Mouse (Mus musculus) spleen, adult 2 months (tissue): ENCODE measurements around the gene Rrp36. TPM values are rescaled to one million over a fixed set of nuclear protein-coding genes. Genes with fewer than 3 reads are reported as not detected.
A peak's percentile ranks its signal among the peaks of the same experiment; 100 is the strongest.

Experiments
- DNase-seq, 2 experiments: peaks; one replicate each; pipeline versions ENCODE4 v3.0.0 to v3.0.0-alpha.2; 2012 to 2021; ENCODE audit warnings: low spot score in 2 of 2, low read depth in 1 of 2
- H3K27ac ChIP-seq: fragments of 200-500 bp; 2 replicates; pipeline ENCODE4 v1.5.1; 2012; ENCODE audit warnings: low read length, inconsistent platforms; ENCODE audit not compliant: insufficient read depth
- H3K27me3 ChIP-seq: fragments of 200-500 bp; 2 replicates; pipeline ENCODE4 v1.6.1; 2012; ENCODE audit warnings: mild to moderate bottlenecking, moderate library complexity, low read length, inconsistent platforms; ENCODE audit not compliant: control insufficient read depth, insufficient read depth
- H3K36me3 ChIP-seq: fragments of 200-500 bp; 2 replicates; pipeline ENCODE4 v1.6.1; 2012; ENCODE audit warnings: mild to moderate bottlenecking, low read length, inconsistent platforms; ENCODE audit not compliant: control insufficient read depth, insufficient read depth
- H3K4me1 ChIP-seq: fragments of 200-500 bp; 2 replicates; pipeline ENCODE4 v1.6.1; 2011; ENCODE audit warnings: inconsistent platforms; ENCODE audit not compliant: control insufficient read depth, insufficient read depth, insufficient read length
- H3K4me3 ChIP-seq: fragments of 200-500 bp; 2 replicates; pipeline ENCODE4 v1.5.1; 2011; ENCODE audit warnings: mild to moderate bottlenecking, inconsistent platforms; ENCODE audit not compliant: insufficient read depth, insufficient read length; ENCODE audit errors: extremely low read depth
- CTCF ChIP-seq: fragments of 200-500 bp; IDR thresholded peaks from 2 replicates; pipeline ENCODE4 v1.5.1; 2011; ENCODE audit warnings: mild to moderate bottlenecking, inconsistent platforms; ENCODE audit not compliant: insufficient read depth, insufficient read length, insufficient replicate concordance; ENCODE audit errors: extremely low read depth
- POLR2A ChIP-seq: fragments of 200-500 bp; IDR thresholded peaks from 2 replicates; pipeline ENCODE4 v1.6.1; 2011; ENCODE audit warnings: low read depth, low read length, inconsistent platforms
- WGBS: fragments of 180-500 bp; shearing (Covaris S2); methylation state at CpG from one replicate; pipeline ENCODE4 v1.1.7; 2018; 5-methylcytosine and 5-hydroxymethylcytosine counted together
- polyA plus RNA-seq: library from polyadenylated mRNA; depleted of rRNA; stranded (reverse); fragments of >200 nt; gene quantifications from 2 replicates; pipeline ENCODE4 v1.2.3, GENCODE M21; 2012

Rrp36 gene
- polyA plus RNA-seq, 1 experiment = 25.8 TPM

DNA sequence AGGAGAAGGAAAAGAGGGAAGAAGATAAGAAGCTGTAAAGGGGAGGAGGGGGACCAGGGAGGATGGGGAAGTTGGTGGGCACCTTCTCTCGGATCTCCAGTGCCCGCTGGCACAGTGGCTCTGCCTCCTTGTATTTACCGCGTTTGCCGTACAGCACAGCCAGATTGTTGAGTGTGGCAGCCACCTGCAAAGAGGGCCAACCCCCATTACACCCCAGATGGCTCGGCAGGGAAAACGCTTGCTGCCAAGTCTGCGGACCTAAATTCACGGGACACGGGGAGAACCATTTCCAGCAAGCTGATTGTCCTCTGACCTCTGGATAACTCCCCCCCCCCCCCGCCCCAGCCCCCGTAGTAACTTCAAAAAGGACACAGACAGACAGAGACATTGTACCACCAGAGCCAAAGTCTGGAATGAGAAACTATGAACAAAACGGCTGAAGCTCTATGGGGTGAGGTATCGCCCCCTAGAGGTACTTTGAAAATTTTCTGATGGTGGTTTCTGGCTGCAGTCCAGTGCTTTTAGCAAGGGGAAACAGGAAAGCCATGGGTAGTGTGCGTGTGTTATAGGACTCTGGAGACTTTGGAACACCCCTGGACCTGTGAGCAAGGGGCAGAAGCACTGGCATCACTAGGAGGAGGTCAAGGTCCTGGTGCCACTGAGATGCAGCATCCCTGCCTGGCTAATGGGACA is 37.2 kb downstream of the Rrp36 start:
- TF ChIP-seq CTCF (peak; percentile 39; the same call in 1 of the 2 replicates), POLR2A (no peak)
- Histone ChIP-seq H3K27ac (no peak overlapping the region), H3K27me3 (no peaks in the 10 kb centered on the region), H3K4me1 (no peaks in the 10 kb centered on the region; the same call in 1 of the 2 replicates), H3K4me3 (no peak overlapping the region), H3K36me3 (peaks cover 13% of the 10 kb centered on the region)
- peak in 1 of 2 experiments; percentile 49 for DNase-seq
- 10% methylated on average over 15 of the region's 15 CpGs for WGBS

DNA sequence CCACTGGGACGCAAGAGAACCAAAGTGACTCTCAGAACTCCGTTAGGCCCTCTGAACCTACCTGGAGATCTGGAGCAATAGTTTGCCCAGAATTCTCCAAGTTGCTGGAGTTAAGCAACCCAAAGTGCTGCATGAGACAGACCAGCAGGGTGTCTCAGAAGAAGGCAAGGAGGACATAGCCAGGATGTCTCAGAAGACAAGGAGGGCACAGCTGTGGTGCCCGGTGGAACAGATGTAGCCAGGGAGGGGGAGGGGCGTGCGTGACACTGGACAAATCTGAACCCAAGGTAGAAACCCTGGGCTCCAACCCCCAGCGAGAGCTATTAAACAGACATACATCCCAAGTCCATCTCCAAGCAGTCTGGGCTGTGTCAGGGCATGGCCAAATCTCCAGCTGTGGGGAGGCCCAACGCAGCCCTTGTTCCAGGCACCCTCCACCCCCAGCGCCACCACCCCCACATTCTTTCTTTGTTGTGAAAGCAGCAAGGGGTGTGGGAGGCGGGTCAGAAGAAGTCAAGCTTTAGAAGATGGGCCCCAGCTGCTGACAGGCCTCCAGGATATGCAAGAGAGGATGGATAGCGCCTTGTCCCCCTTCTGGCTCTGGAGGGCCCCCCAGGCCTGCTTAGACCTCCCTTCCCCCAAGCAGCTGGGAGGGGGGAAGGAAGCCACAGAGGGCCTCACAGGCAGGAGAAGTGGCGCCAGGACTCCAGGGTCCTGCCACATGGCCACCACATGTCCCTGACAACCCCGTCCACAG is 44.3 kb downstream of the Rrp36 start:
- H3K36me3 ChIP-seq = peaks cover 1% of the 10 kb centered on the region
- H3K4me3 ChIP-seq = no peak overlapping the region
- no peak for DNase-seq
- H3K27ac ChIP-seq = peak overlapping the region; percentile 38; the same call in 1 of the 2 replicates
- H3K4me1 ChIP-seq = peaks cover 4% of the 10 kb centered on the region; the same call in 1 of the 2 replicates
- TF ChIP-seq POLR2A = no peak
- TF ChIP-seq CTCF = no peak
- peaks cover 7% of the 10 kb centered on the region for H3K27me3 ChIP-seq
- WGBS = 29% methylated on average over 12 of the region's 12 CpGs

DNA sequence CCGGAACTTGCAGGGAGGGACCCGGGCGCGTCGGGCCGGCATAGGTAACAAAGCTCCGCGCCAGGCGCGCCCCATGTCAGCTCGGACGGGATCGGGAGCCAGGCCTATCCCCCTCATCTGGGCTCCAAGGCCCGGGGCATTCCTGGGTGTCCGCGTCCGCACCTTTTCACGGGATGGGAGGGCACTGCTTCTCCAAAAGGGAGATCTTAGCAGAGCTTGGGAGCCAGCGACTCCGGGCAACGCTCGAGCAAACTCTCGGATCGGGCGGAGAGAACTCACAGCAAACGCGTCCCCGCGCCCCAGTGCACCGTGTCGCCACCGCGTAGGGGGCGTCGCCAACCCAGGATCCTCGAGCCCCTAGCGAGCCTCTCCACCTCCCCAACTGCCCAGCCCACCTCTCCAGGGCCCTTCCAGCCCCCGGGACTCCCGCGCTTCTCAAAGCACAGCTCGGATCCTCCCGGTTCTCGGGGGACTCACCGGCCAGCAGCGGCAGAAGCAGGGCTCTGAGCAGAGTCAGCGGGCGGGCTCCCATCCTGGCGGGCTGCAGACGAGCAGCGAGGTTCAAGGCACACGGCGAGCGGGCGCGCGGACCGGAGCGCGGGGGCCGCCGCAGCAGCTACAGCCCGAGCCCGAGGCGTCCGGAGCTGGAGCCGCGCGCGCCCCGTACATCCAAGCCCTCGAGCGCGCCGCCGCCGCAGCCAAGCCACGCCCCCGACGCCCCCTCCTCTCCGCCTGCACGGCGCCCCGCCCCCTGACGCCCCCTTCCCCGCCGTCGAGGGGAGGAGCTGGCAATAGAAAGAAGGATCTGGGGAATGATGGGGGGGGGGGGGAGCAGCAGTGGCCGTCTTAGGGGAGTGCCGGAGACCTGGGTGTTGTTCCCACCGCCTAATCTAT is 45.1 kb downstream of the Rrp36 start, which contains the start of gene Ptk7:
Gene Ptk7 (minus strand): TSS at position 714 of the 894 bp plus-strand sequence.
- no peak for DNase-seq
- peaks cover 1% of the 10 kb centered on the region for H3K36me3 ChIP-seq
- peak within 1 kb of the TSS; percentile 49; the same call in 1 of the 2 replicates for H3K4me3 ChIP-seq
- H3K4me1 ChIP-seq = peaks cover 4% of the 10 kb centered on the region; the same call in 1 of the 2 replicates
- peaks cover 7% of the 10 kb centered on the region for H3K27me3 ChIP-seq
- peak within 1 kb of the TSS; percentile 38; the same call in 1 of the 2 replicates for H3K27ac ChIP-seq
- 1% methylated on average over 79 of the region's 90 CpGs for WGBS
- no peak for TF ChIP-seq POLR2A
- TF ChIP-seq CTCF = no peak

DNA sequence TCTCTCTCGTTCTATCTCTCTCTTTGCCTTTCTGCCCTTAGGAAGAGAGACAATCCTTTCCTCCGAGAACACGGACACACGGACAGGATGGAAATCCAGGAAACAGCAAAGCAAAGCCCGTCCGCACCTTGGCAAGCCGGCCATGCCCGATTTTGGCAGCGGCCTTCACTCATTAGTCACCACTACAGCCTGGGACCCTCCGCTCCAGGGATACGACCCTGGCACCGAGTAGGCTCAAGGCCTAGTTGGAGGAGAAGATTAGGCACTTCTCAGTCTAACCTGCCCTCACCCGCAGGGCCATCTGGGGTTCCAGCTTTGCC is 45.7 kb downstream of the Rrp36 start:
- H3K27me3 ChIP-seq = peaks cover 7% of the 10 kb centered on the region
- H3K4me1 ChIP-seq = peaks cover 4% of the 10 kb centered on the region; the same call in 1 of the 2 replicates
- H3K4me3 ChIP-seq = peak overlapping the region; percentile 49; the same call in 1 of the 2 replicates
- peaks cover 1% of the 10 kb centered on the region for H3K36me3 ChIP-seq
- TF ChIP-seq CTCF (no peak), POLR2A (no peak)
- 6% methylated on average over 13 of the region's 13 CpGs for WGBS
- no peak for DNase-seq
- H3K27ac ChIP-seq = peak overlapping the region; percentile 36; the same call in 1 of the 2 replicates

DNA sequence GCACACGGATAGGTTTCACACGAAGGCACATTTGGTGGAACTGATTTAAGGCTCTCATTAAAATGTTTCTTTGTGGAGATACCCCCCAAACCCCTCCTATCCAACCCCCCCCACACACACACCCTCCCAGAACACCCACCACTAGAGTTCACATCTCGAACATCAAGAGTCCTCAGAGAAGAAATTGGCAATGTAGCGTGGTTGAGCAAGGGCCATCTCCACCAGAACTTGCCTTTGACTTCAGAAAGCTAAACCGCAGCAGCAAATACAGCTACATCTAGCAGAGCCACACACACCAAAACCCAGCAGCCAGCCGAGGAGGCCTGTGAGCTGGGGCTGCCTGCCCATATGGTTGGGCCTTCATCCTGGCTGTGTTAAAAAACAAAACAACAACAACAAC is 46.7 kb downstream of the Rrp36 start:
- TF ChIP-seq POLR2A (no peak), CTCF (no peak)
- Histone ChIP-seq H3K4me1 (peaks cover 4% of the 10 kb centered on the region; the same call in 1 of the 2 replicates), H3K27me3 (peaks cover 7% of the 10 kb centered on the region), H3K4me3 (no peak overlapping the region), H3K27ac (no peak overlapping the region), H3K36me3 (peaks cover 1% of the 10 kb centered on the region)
- WGBS = 86% methylated on average over 6 of the region's 6 CpGs
- no peak for DNase-seq

DNA sequence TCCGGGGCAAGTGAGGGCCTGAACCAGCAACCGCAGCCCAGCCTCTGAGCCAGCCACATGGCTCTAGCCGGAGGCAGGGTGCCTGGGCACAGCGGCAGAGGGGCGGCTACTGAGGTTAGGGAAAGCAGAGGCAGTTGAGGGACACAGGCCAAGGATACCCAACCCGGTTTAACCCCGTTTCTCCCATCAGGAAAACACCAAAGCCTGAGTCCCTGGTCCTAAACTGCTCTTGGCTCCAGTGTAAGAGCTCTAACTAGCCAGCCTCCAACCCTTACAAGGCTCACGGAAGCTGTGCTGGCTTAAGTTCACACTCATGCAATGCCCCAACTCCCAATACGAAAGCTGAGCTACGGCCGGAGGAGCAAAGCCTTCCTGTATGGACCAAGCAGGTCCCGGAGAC is 49.6 kb downstream of the Rrp36 start:
- Histone ChIP-seq H3K27me3 (peaks cover 7% of the 10 kb centered on the region), H3K4me3 (no peak overlapping the region), H3K36me3 (no peaks in the 10 kb centered on the region), H3K27ac (no peak overlapping the region), H3K4me1 (peaks cover 4% of the 10 kb centered on the region; the same call in 1 of the 2 replicates)
- TF ChIP-seq POLR2A (no peak), CTCF (no peak)
- DNase-seq = no peak
- WGBS = 73% methylated on average over 12 of the region's 12 CpGs
